Mouse (Mus musculus) megakaryocyte, embryonic 14.5 days (primary cell): Measurements from ENCODE around the gene Mroh2a. TPM values are rescaled to one million over a fixed set of nuclear protein-coding genes. Genes with fewer than 3 reads are reported as not detected.
A peak's percentile ranks its signal among the peaks of the same experiment; 100 is the strongest.

ENCODE experiments used
- H3K27me3 ChIP-seq: replicated peaks from 2 replicates; pipeline ENCODE3; 2012; ENCODE audit warnings: inconsistent platforms
- H3K36me3 ChIP-seq: replicated peaks from 2 replicates; pipeline ENCODE3; 2012; ENCODE audit warnings: low read length, inconsistent platforms, mixed read lengths
- H3K4me1 ChIP-seq: 2 replicates; pipeline ENCODE4 v1.6.1; 2012; ENCODE audit warnings: inconsistent platforms
- H3K4me3 ChIP-seq: replicated peaks from 2 replicates; pipeline ENCODE3; 2012; ENCODE audit warnings: moderate library complexity, mild to moderate bottlenecking, inconsistent platforms
- H3K9me3 ChIP-seq: 2 replicates; pipeline ENCODE4 v1.6.1; 2012; ENCODE audit warnings: inconsistent platforms
- FLI1 ChIP-seq: IDR thresholded peaks from 2 replicates; pipeline ENCODE4 v1.6.1; 2012; ENCODE audit warnings: low read length, inconsistent platforms, mixed read lengths
- GATA1 ChIP-seq: IDR thresholded peaks from 3 replicates; pipeline ENCODE4 v1.6.1; 2012; ENCODE audit warnings: mixed read lengths, low read length, inconsistent platforms, borderline replicate concordance
- polyA plus RNA-seq: library from polyadenylated mRNA; stranded (reverse); fragments of >175 nt; gene quantifications from 2 replicates; pipeline ENCODE4 v1.2.3, GENCODE M21; 2012; ENCODE audit warnings: low replicate concordance; ENCODE audit not compliant: insufficient read depth

The Mroh2a gene
- polyA plus RNA-seq, 1 experiment = not detected

DNA sequence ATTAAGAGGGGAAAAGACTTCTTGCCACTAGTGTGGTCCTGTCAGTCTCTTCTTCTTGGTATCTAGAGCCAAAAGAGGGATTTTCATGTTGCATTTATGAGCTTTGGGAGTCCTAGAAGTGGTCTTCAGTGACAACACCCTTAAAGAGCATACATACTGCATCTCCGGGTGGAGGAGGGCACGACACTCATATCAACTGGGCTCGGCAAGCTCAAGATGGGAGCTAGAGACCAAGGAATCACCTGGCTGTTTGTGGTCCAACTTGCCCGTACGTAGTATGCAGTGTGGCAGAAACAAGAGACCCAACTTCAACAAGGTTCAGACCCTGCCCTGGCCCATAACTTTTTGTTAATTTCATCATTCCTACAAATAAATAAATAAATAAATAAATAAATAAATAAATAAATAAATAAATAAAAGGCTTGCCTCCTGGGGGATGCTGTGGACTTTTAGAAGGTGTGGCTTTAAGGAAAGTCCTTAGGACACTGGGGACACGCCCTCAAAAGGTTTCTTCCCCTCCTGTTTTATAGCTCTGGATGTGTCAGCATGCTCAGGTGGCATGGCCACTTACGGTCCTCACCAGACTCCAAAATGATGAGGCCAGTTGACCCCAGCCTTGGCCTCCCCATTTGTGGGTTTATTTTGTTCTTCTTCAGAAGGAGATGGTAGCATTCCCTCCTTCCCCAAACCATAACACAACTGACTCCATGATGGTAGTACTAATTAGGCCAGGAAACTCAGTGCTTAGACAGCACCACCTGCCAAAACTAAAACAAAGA, 70.9 kb downstream of the Mroh2a start:
- TF ChIP-seq FLI1 (no peak), GATA1 (no peak)
- Histone ChIP-seq H3K36me3 (no peaks in the 10 kb centered on the region), H3K4me3 (peak overlapping the region; percentile 5), H3K4me1 (no peaks in the 10 kb centered on the region), H3K27me3 (peaks cover 8% of the 10 kb centered on the region), H3K9me3 (peaks cover 38% of the 10 kb centered on the region)

- no peaks in the 10 kb centered on the region for H3K36me3 ChIP-seq
- no peaks in the 10 kb centered on the region for H3K4me1 ChIP-seq
- H3K4me3 ChIP-seq = no peak overlapping the region
- H3K9me3 ChIP-seq = peaks cover 38% of the 10 kb centered on the region
- peaks cover 6% of the 10 kb centered on the region for H3K27me3 ChIP-seq
- TF ChIP-seq GATA1 (no peak), FLI1 (no peak)
Observed at GRCm38 (mm10) chr1:88298686-88299528, 72.1 kb downstream of the Mroh2a start.

DNA sequence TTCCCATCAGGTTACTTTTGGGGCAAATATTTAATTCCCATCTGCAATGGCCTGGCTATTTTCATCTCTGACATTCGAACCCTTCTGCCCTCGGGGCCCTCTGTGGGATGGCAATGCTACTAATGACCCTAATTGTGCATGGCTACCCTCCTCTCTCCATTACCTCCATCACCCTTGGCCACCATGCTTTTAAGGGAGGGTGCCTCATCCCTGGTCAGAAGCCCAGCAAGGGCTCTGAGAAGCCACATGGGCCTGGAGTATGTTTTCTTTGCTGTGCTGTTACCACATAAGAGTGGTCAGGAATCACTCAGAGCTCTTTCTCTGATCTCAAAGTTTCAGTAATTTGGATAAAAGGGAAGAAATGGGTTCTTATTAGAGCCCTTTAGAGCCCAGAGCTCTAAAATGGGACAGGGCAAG, 72.8 kb downstream of the Mroh2a start:
- H3K9me3 ChIP-seq = peaks cover 43% of the 10 kb centered on the region
- H3K36me3 ChIP-seq = no peaks in the 10 kb centered on the region
- no peaks in the 10 kb centered on the region for H3K4me1 ChIP-seq
- H3K27me3 ChIP-seq = peaks cover 4% of the 10 kb centered on the region
- no peak overlapping the region for H3K4me3 ChIP-seq
- TF ChIP-seq GATA1 = no peak
- TF ChIP-seq FLI1 = no peak

GRCm38 (mm10) chr1:88300301-88301050, 73.7 kb downstream of the Mroh2a start:
- TF ChIP-seq GATA1 = no peak
- no peak for TF ChIP-seq FLI1
- H3K27me3 ChIP-seq = peaks cover 4% of the 10 kb centered on the region
- H3K4me3 ChIP-seq = peak overlapping the region; percentile 5
- no peaks in the 10 kb centered on the region for H3K4me1 ChIP-seq
- H3K9me3 ChIP-seq = peaks cover 43% of the 10 kb centered on the region
- no peaks in the 10 kb centered on the region for H3K36me3 ChIP-seq

GRCm38 (mm10) chr1:88301121-88302014, 74.6 kb downstream of the Mroh2a start:
- Histone ChIP-seq H3K9me3 (peaks cover 35% of the 10 kb centered on the region), H3K4me1 (no peaks in the 10 kb centered on the region), H3K36me3 (no peaks in the 10 kb centered on the region), H3K27me3 (peaks cover 4% of the 10 kb centered on the region), H3K4me3 (no peak overlapping the region)
- no peak for TF ChIP-seq FLI1
- no peak for TF ChIP-seq GATA1

- Histone ChIP-seq H3K27me3 (peaks cover 4% of the 10 kb centered on the region), H3K36me3 (no peaks in the 10 kb centered on the region), H3K4me1 (no peaks in the 10 kb centered on the region), H3K4me3 (no peak overlapping the region), H3K9me3 (peaks cover 40% of the 10 kb centered on the region)
- TF ChIP-seq FLI1 (no peak), GATA1 (no peak)
Observed at GRCm38 (mm10) chr1:88302057-88302740, 75.4 kb downstream of the Mroh2a start.

- Histone ChIP-seq H3K36me3 (no peaks in the 10 kb centered on the region), H3K9me3 (peaks cover 41% of the 10 kb centered on the region), H3K27me3 (peaks cover 4% of the 10 kb centered on the region), H3K4me3 (no peak overlapping the region), H3K4me1 (no peaks in the 10 kb centered on the region)
- TF ChIP-seq GATA1 = no peak
- TF ChIP-seq FLI1 = no peak
Observed at GRCm38 (mm10) chr1:88303762-88304161, 77.0 kb downstream of the Mroh2a start.

GRCm38 (mm10) chr1:88304261-88304985, 77.6 kb downstream of the Mroh2a start:
- Histone ChIP-seq H3K9me3 (peaks cover 46% of the 10 kb centered on the region), H3K4me3 (no peak overlapping the region), H3K36me3 (no peaks in the 10 kb centered on the region), H3K27me3 (peaks cover 3% of the 10 kb centered on the region), H3K4me1 (no peaks in the 10 kb centered on the region)
- TF ChIP-seq FLI1 (no peak), GATA1 (no peak)
